Mouse (Mus musculus): ENCODE measurements around the gene Ttll11.

Gene Ttll11

GRCm38 (mm10) chr2:35979644-35980021, at the start of gene Ttll11:
Gene Ttll11 (minus strand): TSS chr2:35979913.
- DNase-seq (ENCODE audit: low spot score in 2 of 2) = peak; percentile 96 to 97

GRCm38 (mm10) chr2:36023291-36023690, 43.6 kb upstream of the Ttll11 start:
- DNase-seq (ENCODE audit: low spot score in 2 of 2) = no peak

- DNase-seq (ENCODE audit: low spot score in 2 of 2) = peak; percentile 89 to 90
Measured at GRCm38 (mm10) chr2:36021385-36022159, 41.9 kb upstream of the Ttll11 start.

- DNase-seq (ENCODE audit: low spot score in 2 of 2) = no peak
Measured at GRCm38 (mm10) chr2:36013010-36013409, 33.3 kb upstream of the Ttll11 start.

- peak; percentile 48 to 52 for DNase-seq (ENCODE audit: low spot score in 2 of 2)
Measured at GRCm38 (mm10) chr2:36011331-36011825, 31.7 kb upstream of the Ttll11 start.

GRCm38 (mm10) chr2:36010579-36010978, 30.9 kb upstream of the Ttll11 start:
- DNase-seq (ENCODE audit: low spot score in 2 of 2) = no peak

- peak; percentile 48 to 74 for DNase-seq (ENCODE audit: low spot score in 2 of 2)
Measured at GRCm38 (mm10) chr2:36009386-36009785, 29.7 kb upstream of the Ttll11 start.

GRCm38 (mm10) chr2:36008071-36008470, 28.4 kb upstream of the Ttll11 start:
- peak in 1 of 2 experiments; percentile 63 for DNase-seq (ENCODE audit: low spot score in 2 of 2)

- no peak for DNase-seq (ENCODE audit: low spot score in 2 of 2)
Measured at GRCm38 (mm10) chr2:36002188-36002587, 22.5 kb upstream of the Ttll11 start.

- DNase-seq (ENCODE audit: low spot score in 2 of 2) = no peak
Measured at GRCm38 (mm10) chr2:36000390-36000789, 20.7 kb upstream of the Ttll11 start.

- DNase-seq (ENCODE audit: low spot score in 2 of 2) = no peak
Measured at GRCm38 (mm10) chr2:35999212-35999611, 19.5 kb upstream of the Ttll11 start.

GRCm38 (mm10) chr2:35998416-35998815, 18.7 kb upstream of the Ttll11 start:
- no peak for DNase-seq (ENCODE audit: low spot score in 2 of 2)

GRCm38 (mm10) chr2:35996753-35997152, 17.0 kb upstream of the Ttll11 start:
- DNase-seq (ENCODE audit: low spot score in 2 of 2) = no peak

- no peak for DNase-seq (ENCODE audit: low spot score in 2 of 2)
Measured at GRCm38 (mm10) chr2:35994303-35994702, 14.6 kb upstream of the Ttll11 start.

- DNase-seq (ENCODE audit: low spot score in 2 of 2) = no peak
Measured at GRCm38 (mm10) chr2:35993481-35993880, 13.8 kb upstream of the Ttll11 start.

GRCm38 (mm10) chr2:35992259-35992658, 12.5 kb upstream of the Ttll11 start:
- no peak for DNase-seq (ENCODE audit: low spot score in 2 of 2)

- DNase-seq (ENCODE audit: low spot score in 2 of 2) = peak; percentile 79
Measured at GRCm38 (mm10) chr2:35983869-35984268, 4.2 kb upstream of the Ttll11 start.

GRCm38 (mm10) chr2:35981872-35982271, 2.2 kb upstream of the Ttll11 start:
- no peak for DNase-seq (ENCODE audit: low spot score in 2 of 2)

- DNase-seq (ENCODE audit: low spot score in 2 of 2) = peak in 1 of 2 experiments; percentile 36
Measured at GRCm38 (mm10) chr2:35978941-35979643, 621 bp downstream of the Ttll11 start.

GRCm38 (mm10) chr2:35978276-35978933, 1.3 kb downstream of the Ttll11 start:
- peak; percentile 54 to 57 for DNase-seq (ENCODE audit: low spot score in 2 of 2)

- DNase-seq (ENCODE audit: low spot score in 2 of 2) = no peak
Measured at GRCm38 (mm10) chr2:35977749-35978148, 2.0 kb downstream of the Ttll11 start.

GRCm38 (mm10) chr2:35972259-35973001, 7.3 kb downstream of the Ttll11 start:
- no peak for DNase-seq (ENCODE audit: low spot score in 2 of 2)

Data from right cerebral cortex, adult 2 months (tissue).